Mouse (Mus musculus): ENCODE data around the gene Abcc3. TPM values are rescaled to one million over a fixed set of nuclear protein-coding genes. Genes with fewer than 3 reads are reported as not detected.

Gene Abcc3
- polyA plus RNA-seq, 1 experiment: 0.64 TPM

- no peaks in the 10 kb centered on the region for H3K27me3 ChIP-seq (ENCODE audit: control insufficient read depth, insufficient read depth, low read length)
- peak; percentile 30 to 73 for DNase-seq
- peak overlapping the region; percentile 72 for H3K4me3 ChIP-seq (replicated peaks; ENCODE audit: insufficient read depth, low read depth, low read length)
- TF ChIP-seq CTCF (IDR thresholded peaks at IDR 0.05; ENCODE audit: borderline replicate concordance, insufficient read depth, low read depth, low read length): no peak
- TF ChIP-seq POLR2A (IDR thresholded peaks at IDR 0.05; ENCODE audit: borderline replicate concordance, insufficient read depth, low read length): no peak
- peak overlapping the region; percentile 80 for H3K27ac ChIP-seq (ENCODE audit: insufficient read depth, low read length)
- under 1% methylated on average over 67 of the region's 67 CpGs for WGBS
- peaks cover 2% of the 10 kb centered on the region; the same call in 1 of the 2 replicates for H3K4me1 ChIP-seq (ENCODE audit: control insufficient read depth, insufficient read depth, low read length)
Measured at GRCm38 (mm10) chr11:94320969-94321930, 71.5 kb downstream of the Abcc3 start.

- no peaks in the 10 kb centered on the region for H3K27me3 ChIP-seq (ENCODE audit: control insufficient read depth, insufficient read depth, low read length)
- WGBS: 24% methylated on average over 5 of the region's 5 CpGs
- DNase-seq: peak in 1 of 2 experiments; percentile 36
- H3K4me1 ChIP-seq (ENCODE audit: control insufficient read depth, insufficient read depth, low read length): peaks cover 9% of the 10 kb centered on the region; the same call in 1 of the 2 replicates
- no peak overlapping the region for H3K4me3 ChIP-seq (replicated peaks; ENCODE audit: insufficient read depth, low read depth, low read length)
- no peak overlapping the region for H3K27ac ChIP-seq (ENCODE audit: insufficient read depth, low read length)
- TF ChIP-seq CTCF (IDR thresholded peaks at IDR 0.05; ENCODE audit: borderline replicate concordance, insufficient read depth, low read depth, low read length) (no peak), POLR2A (IDR thresholded peaks at IDR 0.05; ENCODE audit: borderline replicate concordance, insufficient read depth, low read length) (no peak)
Measured at GRCm38 (mm10) chr11:94318056-94318455, 74.7 kb downstream of the Abcc3 start.

- peaks cover 12% of the 10 kb centered on the region; the same call in 1 of the 2 replicates for H3K4me1 ChIP-seq (ENCODE audit: control insufficient read depth, insufficient read depth, low read length)
- DNase-seq: no peak
- H3K4me3 ChIP-seq (replicated peaks; ENCODE audit: insufficient read depth, low read depth, low read length): no peak overlapping the region
- WGBS: 27% methylated on average over 4 of the region's 4 CpGs
- no peak overlapping the region for H3K27ac ChIP-seq (ENCODE audit: insufficient read depth, low read length)
- no peaks in the 10 kb centered on the region for H3K27me3 ChIP-seq (ENCODE audit: control insufficient read depth, insufficient read depth, low read length)
- no peak for TF ChIP-seq CTCF (IDR thresholded peaks at IDR 0.05; ENCODE audit: borderline replicate concordance, insufficient read depth, low read depth, low read length)
- TF ChIP-seq POLR2A (IDR thresholded peaks at IDR 0.05; ENCODE audit: borderline replicate concordance, insufficient read depth, low read length): no peak
Measured at GRCm38 (mm10) chr11:94317515-94317914, 75.3 kb downstream of the Abcc3 start.

- H3K27me3 ChIP-seq (ENCODE audit: control insufficient read depth, insufficient read depth, low read length): no peaks in the 10 kb centered on the region
- no peak for TF ChIP-seq POLR2A (IDR thresholded peaks at IDR 0.05; ENCODE audit: borderline replicate concordance, insufficient read depth, low read length)
- H3K4me3 ChIP-seq (replicated peaks; ENCODE audit: insufficient read depth, low read depth, low read length): no peak overlapping the region
- H3K4me1 ChIP-seq (ENCODE audit: control insufficient read depth, insufficient read depth, low read length): peaks cover 15% of the 10 kb centered on the region; the same call in 1 of the 2 replicates
- DNase-seq: no peak
- H3K27ac ChIP-seq (ENCODE audit: insufficient read depth, low read length): no peak overlapping the region
- WGBS: 28% methylated on average over 1 of the region's 1 CpGs
Measured at GRCm38 (mm10) chr11:94317014-94317413, 75.8 kb downstream of the Abcc3 start.

GRCm38 (mm10) chr11:94316528-94316927 is 76.3 kb downstream of the Abcc3 start:
- no peak for DNase-seq
- Histone ChIP-seq H3K4me3 (replicated peaks; ENCODE audit: insufficient read depth, low read depth, low read length) (no peak overlapping the region), H3K27ac (ENCODE audit: insufficient read depth, low read length) (no peak overlapping the region), H3K4me1 (ENCODE audit: control insufficient read depth, insufficient read depth, low read length) (peaks cover 17% of the 10 kb centered on the region; the same call in 1 of the 2 replicates), H3K27me3 (ENCODE audit: control insufficient read depth, insufficient read depth, low read length) (no peaks in the 10 kb centered on the region)
- WGBS: 48% methylated on average over 2 of the region's 2 CpGs
- TF ChIP-seq CTCF (IDR thresholded peaks at IDR 0.05; ENCODE audit: borderline replicate concordance, insufficient read depth, low read depth, low read length) (no peak), POLR2A (IDR thresholded peaks at IDR 0.05; ENCODE audit: borderline replicate concordance, insufficient read depth, low read length) (no peak)

GRCm38 (mm10) chr11:94315308-94315707 is 77.5 kb downstream of the Abcc3 start:
- Histone ChIP-seq H3K4me1 (ENCODE audit: control insufficient read depth, insufficient read depth, low read length) (peaks cover 17% of the 10 kb centered on the region; the same call in 1 of the 2 replicates), H3K27ac (ENCODE audit: insufficient read depth, low read length) (no peak overlapping the region), H3K27me3 (ENCODE audit: control insufficient read depth, insufficient read depth, low read length) (no peaks in the 10 kb centered on the region), H3K4me3 (replicated peaks; ENCODE audit: insufficient read depth, low read depth, low read length) (no peak overlapping the region)
- DNase-seq: no peak
- WGBS: 13% methylated on average over 1 of the region's 1 CpGs
- no peak for TF ChIP-seq POLR2A (IDR thresholded peaks at IDR 0.05; ENCODE audit: borderline replicate concordance, insufficient read depth, low read length)
- no peak for TF ChIP-seq CTCF (IDR thresholded peaks at IDR 0.05; ENCODE audit: borderline replicate concordance, insufficient read depth, low read depth, low read length)

- Histone ChIP-seq H3K27me3 (ENCODE audit: control insufficient read depth, insufficient read depth, low read length) (no peaks in the 10 kb centered on the region), H3K27ac (ENCODE audit: insufficient read depth, low read length) (no peak overlapping the region), H3K4me1 (ENCODE audit: control insufficient read depth, insufficient read depth, low read length) (peaks cover 17% of the 10 kb centered on the region; the same call in 1 of the 2 replicates), H3K4me3 (replicated peaks; ENCODE audit: insufficient read depth, low read depth, low read length) (no peak overlapping the region)
- DNase-seq: no peak
- TF ChIP-seq CTCF (IDR thresholded peaks at IDR 0.05; ENCODE audit: borderline replicate concordance, insufficient read depth, low read depth, low read length) (no peak), POLR2A (IDR thresholded peaks at IDR 0.05; ENCODE audit: borderline replicate concordance, insufficient read depth, low read length) (no peak)
- 10% methylated on average over 2 of the region's 2 CpGs for WGBS
Measured at GRCm38 (mm10) chr11:94314098-94314652, 78.6 kb downstream of the Abcc3 start.
